Mouse (Mus musculus) spleen, adult 2 months (tissue): ENCODE measurements around the gene Tbc1d2b. TPM values are rescaled to one million over a fixed set of nuclear protein-coding genes. Genes with fewer than 3 reads are reported as not detected.
A peak's percentile ranks its signal among the peaks of the same experiment; 100 is the strongest.

Source experiments
- DNase-seq, 2 experiments: peaks; one replicate each; pipeline versions ENCODE4 v3.0.0 to v3.0.0-alpha.2; 2012 to 2021; ENCODE audit warnings: low spot score in 2 of 2, low read depth in 1 of 2
- H3K27ac ChIP-seq: fragments of 200-500 bp; 2 replicates; pipeline ENCODE4 v1.5.1; 2012; ENCODE audit warnings: low read length, inconsistent platforms; ENCODE audit not compliant: insufficient read depth
- H3K27me3 ChIP-seq: fragments of 200-500 bp; 2 replicates; pipeline ENCODE4 v1.6.1; 2012; ENCODE audit warnings: mild to moderate bottlenecking, moderate library complexity, low read length, inconsistent platforms; ENCODE audit not compliant: control insufficient read depth, insufficient read depth
- H3K36me3 ChIP-seq: fragments of 200-500 bp; 2 replicates; pipeline ENCODE4 v1.6.1; 2012; ENCODE audit warnings: mild to moderate bottlenecking, low read length, inconsistent platforms; ENCODE audit not compliant: control insufficient read depth, insufficient read depth
- H3K4me1 ChIP-seq: fragments of 200-500 bp; 2 replicates; pipeline ENCODE4 v1.6.1; 2011; ENCODE audit warnings: inconsistent platforms; ENCODE audit not compliant: control insufficient read depth, insufficient read depth, insufficient read length
- H3K4me3 ChIP-seq: fragments of 200-500 bp; 2 replicates; pipeline ENCODE4 v1.5.1; 2011; ENCODE audit warnings: mild to moderate bottlenecking, inconsistent platforms; ENCODE audit not compliant: insufficient read depth, insufficient read length; ENCODE audit errors: extremely low read depth
- CTCF ChIP-seq: fragments of 200-500 bp; IDR thresholded peaks from 2 replicates; pipeline ENCODE4 v1.5.1; 2011; ENCODE audit warnings: mild to moderate bottlenecking, inconsistent platforms; ENCODE audit not compliant: insufficient read depth, insufficient read length, insufficient replicate concordance; ENCODE audit errors: extremely low read depth
- POLR2A ChIP-seq: fragments of 200-500 bp; IDR thresholded peaks from 2 replicates; pipeline ENCODE4 v1.6.1; 2011; ENCODE audit warnings: low read depth, low read length, inconsistent platforms
- WGBS: fragments of 180-500 bp; shearing (Covaris S2); methylation state at CpG from one replicate; pipeline ENCODE4 v1.1.7; 2018; 5-methylcytosine and 5-hydroxymethylcytosine counted together
- polyA plus RNA-seq: library from polyadenylated mRNA; depleted of rRNA; stranded (reverse); fragments of >200 nt; gene quantifications from 2 replicates; pipeline ENCODE4 v1.2.3, GENCODE M21; 2012

Gene Tbc1d2b
- polyA plus RNA-seq, 1 experiment, result 26.4 TPM

DNA sequence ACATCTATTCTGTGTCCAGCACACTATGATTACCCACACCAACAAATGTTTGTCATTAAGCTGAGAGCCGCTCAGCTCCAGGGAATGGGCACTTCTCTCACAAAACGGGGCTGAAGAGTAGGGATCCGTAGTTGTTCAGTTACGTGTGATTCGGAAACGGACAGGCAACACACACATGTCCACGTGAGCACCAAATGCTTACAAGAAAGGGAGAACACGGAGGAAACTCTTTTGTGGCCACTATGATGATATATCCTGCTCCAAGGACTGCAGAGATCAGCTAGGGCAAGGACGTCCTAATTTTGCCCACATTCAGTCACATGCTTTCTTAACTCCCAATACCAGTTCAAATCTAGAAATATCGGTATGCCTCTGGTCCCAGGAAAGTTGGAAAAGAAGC lies 4.5 kb downstream of the Tbc1d2b start:
- DNase-seq, result no peak
- TF ChIP-seq CTCF (no peak), POLR2A (no peak)
- Histone ChIP-seq H3K36me3 (no peaks in the 10 kb centered on the region), H3K4me1 (peaks cover 2% of the 10 kb centered on the region; the same call in 1 of the 2 replicates), H3K27ac (no peak overlapping the region), H3K27me3 (no peaks in the 10 kb centered on the region), H3K4me3 (no peak overlapping the region)
- 75% methylated on average over 10 of the region's 10 CpGs for WGBS

DNA sequence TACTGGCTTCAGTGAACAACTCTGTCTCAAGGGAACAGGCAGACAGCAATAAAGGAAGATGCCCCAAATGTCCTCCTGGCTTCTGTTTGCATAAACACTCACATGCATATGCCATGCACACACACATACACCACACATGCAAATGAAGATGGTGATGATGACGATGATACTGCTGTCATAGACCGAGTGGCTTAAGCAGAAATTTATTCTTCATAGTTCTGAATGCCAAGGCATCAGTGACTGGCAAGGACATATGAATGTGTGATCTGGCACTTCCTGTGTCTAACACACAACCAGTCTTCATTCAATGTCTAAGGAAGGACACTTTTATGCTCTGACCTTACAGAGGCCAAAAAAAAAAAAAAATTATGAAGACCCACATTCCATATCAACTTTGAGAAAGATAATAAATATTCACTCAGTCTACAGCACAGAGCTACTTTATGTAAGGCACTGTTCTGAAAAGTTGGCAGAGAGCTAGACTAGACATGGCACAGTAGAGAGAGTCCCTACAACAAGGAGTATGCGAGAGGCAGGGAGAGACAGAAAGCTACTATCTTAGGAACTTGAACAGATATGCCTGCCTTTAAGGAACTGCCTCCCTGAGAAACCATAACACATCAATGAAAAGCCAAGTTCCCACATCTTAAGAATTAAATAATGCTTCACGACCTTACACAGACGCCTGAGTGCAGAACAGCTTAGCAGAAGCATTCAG lies 5.1 kb downstream of the Tbc1d2b start:
- no peak for TF ChIP-seq POLR2A
- TF ChIP-seq CTCF, result no peak
- H3K4me1 ChIP-seq, result peaks cover 2% of the 10 kb centered on the region; the same call in 1 of the 2 replicates
- H3K4me3 ChIP-seq, result no peak overlapping the region
- no peak for DNase-seq
- H3K27ac ChIP-seq, result no peak overlapping the region
- no peaks in the 10 kb centered on the region for H3K27me3 ChIP-seq
- WGBS, result 62% methylated on average over 5 of the region's 5 CpGs
- no peaks in the 10 kb centered on the region for H3K36me3 ChIP-seq

DNA sequence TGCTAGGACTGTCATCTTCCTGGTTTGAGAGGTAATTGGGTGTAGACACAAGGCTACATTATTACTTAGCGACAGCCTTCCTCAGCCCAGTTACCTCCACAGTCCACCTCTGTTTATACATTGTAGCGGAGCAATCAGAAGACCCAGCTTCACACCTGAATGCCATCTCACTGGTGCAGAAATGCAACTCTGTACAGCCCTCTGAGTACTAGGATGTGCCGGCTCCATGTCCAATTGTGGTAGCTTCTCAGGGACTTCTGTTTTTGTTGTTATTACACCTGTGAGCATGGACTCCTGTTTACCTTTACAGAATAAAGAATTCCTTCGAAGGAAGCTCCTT lies 7.3 kb downstream of the Tbc1d2b start:
- Histone ChIP-seq H3K27ac (no peak overlapping the region), H3K4me3 (no peak overlapping the region), H3K27me3 (no peaks in the 10 kb centered on the region), H3K4me1 (peaks cover 10% of the 10 kb centered on the region; the same call in 1 of the 2 replicates), H3K36me3 (no peaks in the 10 kb centered on the region)
- no peak for TF ChIP-seq CTCF
- no peak for TF ChIP-seq POLR2A
- WGBS, result 96% methylated on average over 4 of the region's 4 CpGs
- DNase-seq, result no peak

DNA sequence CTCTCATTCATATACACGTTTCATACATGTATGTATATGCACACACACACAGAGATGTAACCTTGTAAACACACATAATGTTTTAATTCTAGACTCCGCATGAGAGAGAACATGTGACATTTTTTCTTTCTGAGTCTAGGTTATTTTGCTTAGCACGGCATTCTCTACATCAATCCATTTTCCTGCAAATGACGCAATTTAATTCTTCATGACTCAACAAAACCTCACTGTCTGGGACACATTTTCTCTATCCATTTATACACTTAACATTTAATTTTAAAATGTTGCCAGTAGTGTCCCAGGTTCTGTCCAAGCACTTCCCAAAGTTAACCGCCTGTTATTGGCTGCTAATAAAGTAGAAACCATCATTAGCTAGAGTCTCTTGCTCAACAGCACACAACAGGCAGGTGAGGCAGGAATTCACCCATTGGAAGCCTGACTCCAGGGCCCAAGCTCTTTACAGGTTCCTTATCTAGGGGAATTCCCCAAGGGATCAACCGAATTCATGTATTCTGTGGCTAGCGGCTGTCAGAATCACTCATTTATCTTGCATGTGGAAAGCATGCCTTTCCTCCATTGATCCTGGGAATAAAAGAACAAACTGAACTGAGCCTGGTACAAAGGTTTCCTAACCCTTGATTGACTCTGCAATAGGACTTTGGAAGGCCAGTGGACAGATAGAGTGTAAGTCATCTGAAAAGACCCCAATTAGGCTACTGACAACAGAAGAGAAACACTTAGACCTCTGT lies 7.8 kb downstream of the Tbc1d2b start:
- DNase-seq, result no peak
- no peak overlapping the region for H3K4me3 ChIP-seq
- no peaks in the 10 kb centered on the region for H3K36me3 ChIP-seq
- peaks cover 12% of the 10 kb centered on the region; the same call in 1 of the 2 replicates for H3K4me1 ChIP-seq
- no peak for TF ChIP-seq POLR2A
- TF ChIP-seq CTCF, result no peak
- no peaks in the 10 kb centered on the region for H3K27me3 ChIP-seq
- no peak overlapping the region for H3K27ac ChIP-seq
- 83% methylated on average over 7 of the region's 7 CpGs for WGBS

DNA sequence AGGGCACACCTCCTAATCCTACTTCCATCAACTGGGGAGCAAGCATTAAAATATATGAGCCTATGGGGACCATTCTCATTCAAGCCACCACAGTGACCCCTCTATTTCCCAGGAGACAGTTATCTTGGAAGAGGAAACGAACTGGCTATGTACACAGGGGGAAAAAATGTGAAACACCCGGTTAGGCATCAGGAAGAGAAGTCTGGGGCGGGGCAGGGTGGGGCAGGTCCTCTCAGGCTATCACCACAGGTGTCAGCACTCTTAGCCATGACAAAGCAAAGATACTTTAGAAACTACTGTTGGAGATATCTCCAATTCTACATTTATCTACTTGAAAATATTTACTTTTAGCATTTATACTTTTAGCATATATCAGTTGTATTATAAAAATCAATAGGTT lies 8.5 kb downstream of the Tbc1d2b start:
- TF ChIP-seq CTCF (no peak), POLR2A (no peak)
- WGBS, result 43% methylated on average over 3 of the region's 3 CpGs
- H3K4me3 ChIP-seq, result no peak overlapping the region

DNA sequence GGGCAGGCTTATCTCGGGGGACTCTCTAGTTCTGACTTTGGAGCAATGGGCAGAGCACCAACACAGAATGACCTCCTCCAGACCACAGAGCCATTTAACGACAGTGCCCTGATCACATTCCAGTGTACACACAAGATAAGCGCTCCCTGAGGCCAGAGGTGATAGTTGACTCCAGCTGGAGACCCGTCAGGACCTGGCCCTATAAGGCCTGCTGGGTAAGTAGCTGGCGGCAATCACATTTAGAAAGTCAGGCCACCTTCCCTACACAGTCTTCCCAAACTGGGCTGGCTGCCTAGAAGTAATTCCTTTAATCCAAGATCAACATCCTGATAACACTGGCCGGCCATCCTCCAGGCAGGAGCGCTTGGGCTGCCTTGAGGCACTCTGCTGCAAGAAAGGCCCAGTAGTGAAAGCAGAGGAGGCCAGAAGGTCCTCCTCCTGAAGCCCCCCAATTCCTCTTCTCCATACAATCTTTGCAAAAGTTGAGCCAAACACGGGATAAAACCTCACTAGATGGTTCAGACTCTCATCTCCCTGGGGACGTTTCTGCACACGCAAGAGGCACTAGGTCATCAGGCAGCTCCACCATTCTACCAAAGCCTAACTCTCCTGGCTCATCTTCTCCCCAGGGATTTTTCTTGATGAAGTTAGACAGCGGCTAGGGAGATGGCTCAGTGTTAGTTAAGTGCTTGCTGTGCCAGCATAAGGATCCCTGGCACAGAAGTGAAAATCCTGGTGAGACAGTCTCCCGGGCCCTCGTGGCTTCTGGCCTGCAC lies 9.8 kb downstream of the Tbc1d2b start:
- TF ChIP-seq CTCF (no peak), POLR2A (no peak)
- H3K4me1 ChIP-seq, result peaks cover 17% of the 10 kb centered on the region; the same call in 1 of the 2 replicates
- WGBS, result 75% methylated on average over 13 of the region's 13 CpGs

More for the DNA sequence above, 8.5 kb downstream of the Tbc1d2b start:
- peaks cover 17% of the 10 kb centered on the region; the same call in 1 of the 2 replicates for H3K4me1 ChIP-seq
- no peaks in the 10 kb centered on the region for H3K36me3 ChIP-seq
- no peak overlapping the region for H3K27ac ChIP-seq
- DNase-seq, result no peak
- H3K27me3 ChIP-seq, result no peaks in the 10 kb centered on the region

DNA sequence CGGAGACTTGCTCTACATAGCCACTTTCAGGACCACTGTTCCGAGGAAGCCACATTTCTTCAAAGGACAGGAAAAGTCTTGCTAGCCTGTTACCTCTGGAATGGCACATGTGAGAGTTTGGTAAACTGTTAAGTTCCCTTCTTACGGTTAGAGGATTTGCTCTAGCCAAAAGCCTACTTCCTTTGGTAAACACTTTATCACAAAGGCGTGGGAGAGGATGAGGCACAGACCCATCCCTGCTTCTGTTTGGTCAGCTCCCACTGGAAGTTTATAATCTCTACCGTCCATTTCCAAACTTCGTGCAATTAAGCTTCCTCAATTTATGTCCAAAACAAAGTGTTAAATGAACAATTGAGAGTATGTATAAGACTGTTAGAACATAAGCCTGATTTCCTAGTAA lies 10.5 kb downstream of the Tbc1d2b start:
- no peak for DNase-seq
- WGBS, result 57% methylated on average over 6 of the region's 6 CpGs
- peak overlapping the region; percentile 78 for H3K27ac ChIP-seq

More for the DNA sequence above, 9.8 kb downstream of the Tbc1d2b start:
- Histone ChIP-seq H3K27me3 (no peaks in the 10 kb centered on the region), H3K4me3 (no peak overlapping the region), H3K36me3 (no peaks in the 10 kb centered on the region), H3K27ac (no peak overlapping the region)
- no peak for DNase-seq

More for the DNA sequence above, 10.5 kb downstream of the Tbc1d2b start:
- Histone ChIP-seq H3K4me3 (no peak overlapping the region), H3K27me3 (no peaks in the 10 kb centered on the region), H3K4me1 (peaks cover 17% of the 10 kb centered on the region; the same call in 1 of the 2 replicates), H3K36me3 (no peaks in the 10 kb centered on the region)
- no peak for TF ChIP-seq POLR2A
- no peak for TF ChIP-seq CTCF
